8 mouse cellular contexts compared by ENCODE assay signal in genomic region chr11:78465568-78466180, GRCm38 (mm10). TPM values are rescaled to one million over a fixed set of nuclear protein-coding genes. Genes with fewer than 3 reads are reported as not detected.
DNase-seq lines count a peak whose midpoint lies in the region; ATAC-seq lines count a peak whose summit lies in the region.

TSS of gene Slc46a1 (plus strand) at chr11:78465697.

- peak within 1 kb of the TSS; percentile 67; the same call in 1 of the 2 replicates for H3K27ac ChIP-seq in forebrain, embryonic 11.5 days (ENCODE audit: low read depth, low read length)
- peak within 1 kb of the TSS; percentile 88 for H3K27ac ChIP-seq in heart, embryonic 15.5 days
- H3K27ac ChIP-seq in liver, embryonic 13.5 days = peak within 1 kb of the TSS; percentile 75
- H3K27ac ChIP-seq in stomach, embryonic 16.5 days (ENCODE audit: low read length) = peak within 1 kb of the TSS; percentile 96

- H3K4me3 ChIP-seq in forebrain, embryonic 11.5 days (ENCODE audit: low read depth, low read length) = peak within 1 kb of the TSS; percentile 78
- H3K4me3 ChIP-seq in heart, embryonic 15.5 days = peak within 1 kb of the TSS; percentile 67
- peak within 1 kb of the TSS; percentile 65 for H3K4me3 ChIP-seq in liver, embryonic 13.5 days (replicated peaks)
- peak within 1 kb of the TSS; percentile 76 for H3K4me3 ChIP-seq in stomach, embryonic 16.5 days (replicated peaks; ENCODE audit: low read length)

- peak within 1 kb of the TSS; percentile 85 for H3K9ac ChIP-seq in forebrain, embryonic 11.5 days (ENCODE audit: low read length)
- H3K9ac ChIP-seq in heart, embryonic 15.5 days = peak within 1 kb of the TSS; percentile 70
- peak within 1 kb of the TSS; percentile 74 for H3K9ac ChIP-seq in liver, embryonic 13.5 days
- peak within 1 kb of the TSS; percentile 85 for H3K9ac ChIP-seq in stomach, embryonic 16.5 days (ENCODE audit: low read length)

- no peaks in the 10 kb centered on the region for H3K36me3 ChIP-seq in forebrain, embryonic 11.5 days (ENCODE audit: control insufficient read depth, insufficient read depth, low read length)
- H3K36me3 ChIP-seq in heart, embryonic 15.5 days = no peaks in the 10 kb centered on the region
- H3K36me3 ChIP-seq in liver, embryonic 13.5 days = no peaks in the 10 kb centered on the region
- H3K36me3 ChIP-seq in stomach, embryonic 16.5 days (ENCODE audit: control insufficient read depth, insufficient read depth, low read length) = no peaks in the 10 kb centered on the region

- H3K4me2 ChIP-seq in forebrain, embryonic 11.5 days (ENCODE audit: low read depth, low read length, severe bottlenecking) = peak within 1 kb of the TSS; percentile 92
- peak within 1 kb of the TSS; percentile 89 for H3K4me2 ChIP-seq in heart, embryonic 15.5 days
- peak within 1 kb of the TSS; percentile 87 for H3K4me2 ChIP-seq in liver, embryonic 13.5 days
- H3K4me2 ChIP-seq in stomach, embryonic 16.5 days (ENCODE audit: low read depth, low read length) = peak within 1 kb of the TSS; percentile 86

- peak; percentile 93 for ATAC-seq in forebrain, embryonic 11.5 days (replicated peaks; ENCODE audit: low FRiP score)
- peak; percentile 93 for ATAC-seq in heart, embryonic 15.5 days (replicated peaks; ENCODE audit: insufficient number of reproducible peaks, insufficient read depth, low FRiP score, low read depth)
- peak; percentile 84 for ATAC-seq in liver, embryonic 13.5 days (ENCODE audit: low read depth)
- peak; percentile 94 for ATAC-seq in stomach, embryonic 16.5 days (ENCODE audit: insufficient read depth, low FRiP score)

- WGBS in forebrain, embryonic 11.5 days = under 1% methylated on average over 41 of the region's 41 CpGs
- WGBS in heart, embryonic 15.5 days = under 1% methylated on average over 41 of the region's 41 CpGs
- WGBS in liver, embryonic 13.5 days (ENCODE audit: insufficient replicate concordance) = under 1% methylated on average over 41 of the region's 41 CpGs
- WGBS in stomach, embryonic 16.5 days = under 1% methylated on average over 41 of the region's 41 CpGs

- H3K27me3 ChIP-seq in forebrain, embryonic 11.5 days (ENCODE audit: control insufficient read depth, insufficient read depth, low read length) = no peaks in the 10 kb centered on the region
- H3K27me3 ChIP-seq in heart, embryonic 15.5 days = no peaks in the 10 kb centered on the region
- H3K27me3 ChIP-seq in liver, embryonic 13.5 days = no peaks in the 10 kb centered on the region
- H3K27me3 ChIP-seq in stomach, embryonic 16.5 days (ENCODE audit: control insufficient read depth, insufficient read depth, low read length) = no peaks in the 10 kb centered on the region

- H3K9me3 ChIP-seq in forebrain, embryonic 11.5 days (ENCODE audit: control insufficient read depth, low read length) = no peaks in the 10 kb centered on the region
- no peaks in the 10 kb centered on the region for H3K9me3 ChIP-seq in heart, embryonic 15.5 days (replicated peaks)
- H3K9me3 ChIP-seq in liver, embryonic 13.5 days (replicated peaks) = peaks cover 4% of the 10 kb centered on the region; the same call in 1 of the 2 replicates
- H3K9me3 ChIP-seq in stomach, embryonic 16.5 days (replicated peaks; ENCODE audit: control insufficient read depth, low read length) = no peaks in the 10 kb centered on the region

- DNase-seq in CD4-positive, CD25-positive, alpha-beta regulatory T cell, adult 2 months (ENCODE audit: low read depth, low spot score) = peak; percentile 79
- peak; percentile 56 for DNase-seq in c-Kit-positive CD71-negative TER-119-negative erythroid progenitor cells, embryonic 14.5 days (ENCODE audit: low read depth)
- DNase-seq in forebrain, embryonic 11.5 days (ENCODE audit: low spot score) = peak; percentile 91
- DNase-seq in kidney, postnatal 25 days = peak; percentile 91 to 93
- peak; percentile 61 for DNase-seq in liver, embryonic 13.5 days
- peak; percentile 84 for DNase-seq in neural tube, embryonic 10.5 days (ENCODE audit: extremely low spot score, low spot score)

- peaks cover 3% of the 10 kb centered on the region for H3K4me1 ChIP-seq in forebrain, embryonic 11.5 days (replicated peaks; ENCODE audit: control insufficient read depth, insufficient read depth, low read length)
- H3K4me1 ChIP-seq in heart, embryonic 15.5 days (replicated peaks) = peaks cover 14% of the 10 kb centered on the region
- H3K4me1 ChIP-seq in liver, embryonic 13.5 days (replicated peaks) = peaks cover 43% of the 10 kb centered on the region
- H3K4me1 ChIP-seq in stomach, embryonic 16.5 days (ENCODE audit: control insufficient read depth, insufficient read depth, low read length) = peaks cover 18% of the 10 kb centered on the region

RNA-seq across cellular contexts. Expression of gene Slc46a1, which starts in this region (rescaled TPM):
- 18.4 TPM in 2 replicates for polyA plus RNA-seq in forebrain, embryonic 11.5 days (2014; fragmentation: Nextera tagmentation; extraction: Ambion mirVana)
- 6.5 and 7.5 TPM in 2 replicates for polyA plus RNA-seq in heart, embryonic 15.5 days (2015; fragmentation: Nextera tagmentation; extraction: Ambion mirVana)
- polyA plus RNA-seq in liver, embryonic 13.5 days (2015; fragmentation: Nextera tagmentation; extraction: Ambion mirVana) = 6.1 and 6.5 TPM in 2 replicates
- polyA plus RNA-seq in stomach, embryonic 16.5 days (2015; fragmentation: Nextera tagmentation; extraction: Ambion mirVana) = 12.0 and 15.9 TPM in 2 replicates

Comparison
In these comparisons a context has a peak if more than half of its experiments do, and no peak if none do; other contexts are left out.
1. Peak in every context shown above with its lines: DNase-seq, ATAC-seq, H3K4me3 ChIP-seq and H3K27ac ChIP-seq.